Mouse (Mus musculus) forebrain, embryonic 16.5 days (tissue): Measurements from ENCODE around the gene Thap2. TPM values are rescaled to one million over a fixed set of nuclear protein-coding genes. Genes with fewer than 3 reads are reported as not detected.

ENCODE experiments used
- ATAC-seq: fragments of 200-750 bp; cut with Nextera tagmentation; 2 replicates; pipeline ENCODE4 v1.8.0; 2017; ENCODE audit warnings: mild to moderate bottlenecking, moderate library complexity
- H3K27ac ChIP-seq: fragments of 300-500 bp; sonication (generic); 2 replicates; pipeline ENCODE4 v1.5.1; 2014; ENCODE audit warnings: low read length, control low read depth
- H3K27me3 ChIP-seq: fragments of 300-500 bp; sonication (generic); replicated peaks from 2 replicates; pipeline ENCODE4 v1.6.1; 2014; ENCODE audit warnings: low read length; ENCODE audit not compliant: control insufficient read depth, insufficient read depth
- H3K36me3 ChIP-seq: fragments of 300-500 bp; sonication (generic); 2 replicates; pipeline ENCODE4 v1.6.1; 2014; ENCODE audit not compliant: control insufficient read depth, insufficient read depth
- H3K4me1 ChIP-seq: fragments of 300-500 bp; sonication (generic); replicated peaks from 2 replicates; pipeline ENCODE4 v1.6.1; 2014; ENCODE audit warnings: low read length; ENCODE audit not compliant: control insufficient read depth, insufficient read depth
- H3K4me2 ChIP-seq: fragments of 300-500 bp; sonication (generic); 2 replicates; pipeline ENCODE4 v1.6.1; 2014; ENCODE audit warnings: mild to moderate bottlenecking, low read length, control low read depth
- H3K4me3 ChIP-seq: fragments of 300-500 bp; sonication (generic); replicated peaks from 2 replicates; pipeline ENCODE4 v1.5.1; 2014; ENCODE audit warnings: mild to moderate bottlenecking, low read length, control low read depth
- H3K9ac ChIP-seq: fragments of 300-500 bp; sonication (generic); replicated peaks from 2 replicates; pipeline ENCODE4 v1.6.1; 2014; ENCODE audit warnings: low read depth, low read length, control low read depth
- H3K9me3 ChIP-seq: fragments of 300-500 bp; sonication (generic); 2 replicates; pipeline ENCODE4 v1.6.1; 2016; ENCODE audit warnings: low read length; ENCODE audit not compliant: control insufficient read depth
- WGBS: fragments of 180-500 bp; shearing (Covaris S2); extraction: QIAGEN DNeasy Blood & Tissue Kit; methylation state at CpG from one replicate; pipeline ENCODE4 v1.1.7; 2014; 5-methylcytosine and 5-hydroxymethylcytosine counted together
- polyA plus RNA-seq: library from polyadenylated mRNA; unstranded; fragments of >200 nt; fragmentation: Nextera tagmentation; extraction: Ambion mirVana; gene quantifications from 2 replicates; pipeline ENCODE4 v1.2.1, GENCODE M21; 2015

Gene Thap2
- polyA plus RNA-seq, 1 experiment from 2014 or later = 30.7 TPM

DNA sequence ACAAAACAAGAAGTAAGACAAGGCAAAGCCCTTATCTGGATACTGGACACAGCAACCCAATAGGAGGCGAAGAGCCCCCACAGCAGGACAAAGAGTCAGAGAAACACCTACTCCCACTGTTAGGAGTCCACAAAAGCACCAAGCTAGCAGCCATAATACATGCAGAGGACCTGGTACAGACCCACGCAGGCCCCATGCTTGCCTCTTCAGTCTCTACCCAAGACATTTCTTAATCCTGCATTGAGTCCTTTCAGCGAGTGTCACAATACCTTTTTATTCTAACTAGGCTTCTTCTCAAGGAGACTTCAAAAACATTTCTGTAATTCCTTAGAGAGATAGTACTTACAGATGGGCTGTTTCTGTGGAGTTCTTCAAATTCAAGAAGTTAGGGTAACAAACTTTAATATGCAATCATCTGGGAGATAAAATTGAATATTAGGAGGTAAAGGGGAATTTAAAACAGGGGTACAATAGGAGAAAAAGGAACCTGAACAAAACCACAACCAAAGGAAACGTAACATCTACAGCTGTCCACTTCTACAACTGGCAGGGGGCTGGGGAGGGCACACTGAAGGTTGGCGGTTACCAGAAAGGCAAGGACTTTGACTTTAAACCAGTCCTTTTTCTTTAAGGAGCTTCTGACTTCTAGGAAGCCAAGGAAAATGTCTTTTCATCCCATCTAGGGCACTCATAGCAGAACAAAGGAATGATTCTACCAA lies 62.8 kb downstream of the Thap2 start:
- Histone ChIP-seq H3K4me3 (no peak overlapping the region), H3K9me3 (no peaks in the 10 kb centered on the region), H3K27ac (no peak overlapping the region), H3K27me3 (no peaks in the 10 kb centered on the region), H3K9ac (no peak overlapping the region), H3K36me3 (no peaks in the 10 kb centered on the region), H3K4me1 (0 out of 2 replicates have a peak, but pooled peaks cover under 1% of the 10 kb centered on the region), H3K4me2 (no peak overlapping the region)
- 56% methylated on average over 5 of the region's 5 CpGs for WGBS
- ATAC-seq = no peak

Other genes with a start within 250 kb of the Thap2 start
- gene Tph2, start 199.4 kb downstream of the Thap2 start, polyA plus RNA-seq = 0.24 and 0.25 TPM in 2 replicates
- gene Tbc1d15, start 133.0 kb downstream of the Thap2 start, polyA plus RNA-seq = 39.9 and 41.0 TPM in 2 replicates
- gene Rab21, start 68.8 kb downstream of the Thap2 start, polyA plus RNA-seq = 5.1 and 6.0 TPM in 2 replicates
- gene Tmem19, start 21.9 kb downstream of the Thap2 start, polyA plus RNA-seq = 40.8 and 43.9 TPM in 2 replicates
- gene Zfc3h1, start 516 bp upstream of the Thap2 start, polyA plus RNA-seq = 17.5 and 21.2 TPM in 2 replicates
- gene A930009A15Rik, start 185.5 kb upstream of the Thap2 start, polyA plus RNA-seq = 0.22 TPM in 1 of 2 replicates, not detected in the other
- 0.56 and 0.77 TPM in 2 replicates for gene Lgr5, start 203.3 kb upstream of the Thap2 start, polyA plus RNA-seq